Mouse (Mus musculus) E14TG2a.4 (cell line): ENCODE results near the gene Mrpl11.
A peak's percentile ranks its signal among the peaks of the same experiment; 100 is the strongest.
"Not testable (repeated sequence)": the region's sequence is repeated elsewhere in the genome, so short reads cannot be mapped to it uniquely, and the experiment has no call there.

Experiments
- H3K27me3 ChIP-seq: 2 replicates; pipeline ENCODE4 v1.6.1; 2014; ENCODE audit warnings: low read length, control low read depth; ENCODE audit not compliant: insufficient read depth
- H3K36me3 ChIP-seq: 2 replicates; pipeline ENCODE4 v1.6.1; 2014; ENCODE audit warnings: low read length, control low read depth; ENCODE audit not compliant: insufficient read depth
- H3K4me1 ChIP-seq: replicated peaks from 2 replicates; pipeline ENCODE4 v1.6.1; 2014; ENCODE audit warnings: low read depth, low read length, control low read depth
- H3K4me3 ChIP-seq: replicated peaks from 2 replicates; pipeline ENCODE4 v1.5.1; 2014; ENCODE audit warnings: mild to moderate bottlenecking, low read length
- H3K9me3 ChIP-seq: 2 replicates; pipeline ENCODE4 v1.6.1; 2014; ENCODE audit warnings: low read length, control low read depth
- CTCF ChIP-seq: conservative IDR thresholded peaks from 2 replicates; pipeline ENCODE4 v1.5.1; 2014; ENCODE audit warnings: low read length
- NANOG ChIP-seq: IDR thresholded peaks from 2 replicates; pipeline ENCODE4 v1.6.1; 2014; ENCODE audit warnings: borderline replicate concordance, low read length, mixed read lengths
- POU5F1 ChIP-seq: IDR thresholded peaks from 2 replicates; pipeline ENCODE4 v1.6.1; 2014; ENCODE audit warnings: low read length, borderline replicate concordance

The Mrpl11 gene

DNA sequence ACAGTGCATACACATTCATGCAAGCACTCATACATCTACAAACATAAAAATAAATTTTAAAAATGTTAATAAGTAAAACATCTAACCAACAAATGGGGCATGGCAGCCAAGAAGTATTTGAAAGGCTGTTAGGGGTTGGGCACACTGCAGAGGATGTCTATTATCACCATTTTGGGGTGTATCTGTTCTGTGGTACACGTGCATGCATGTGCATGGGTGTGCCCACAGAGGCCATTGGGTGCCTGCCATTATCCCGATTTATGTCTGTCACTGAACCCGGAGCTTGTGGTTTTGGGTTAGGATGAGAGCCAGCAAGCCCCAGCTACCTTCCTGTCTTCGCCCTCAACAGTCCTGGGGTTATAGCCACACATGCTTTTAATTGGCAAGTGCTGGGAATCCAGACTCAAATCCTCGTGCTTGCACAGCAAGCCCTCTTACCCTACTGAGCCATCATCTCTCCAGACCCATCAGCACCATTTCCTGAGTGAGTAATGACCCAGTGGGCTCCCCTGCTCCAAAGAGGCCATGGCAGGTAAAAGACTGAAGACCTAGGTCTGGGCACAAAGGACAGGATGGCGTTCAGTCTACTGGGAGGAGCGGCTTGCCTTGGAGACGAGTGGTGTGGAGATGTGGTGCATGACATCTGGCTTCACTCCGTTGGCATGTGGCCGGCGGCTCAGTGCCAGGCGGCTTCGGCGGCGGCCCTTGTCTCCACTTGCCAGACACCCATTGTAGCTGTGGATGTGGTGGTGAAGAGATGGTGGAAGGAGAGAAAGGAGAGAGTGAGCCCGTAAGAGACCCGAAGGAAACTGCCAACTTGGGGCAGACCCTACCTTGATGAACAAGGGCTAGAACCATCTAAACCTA lies 24.3 kb upstream of the Mrpl11 start:
- peaks cover 30% of the 10 kb centered on the region for H3K4me1 ChIP-seq
- no peaks in the 10 kb centered on the region; the same call in 1 of the 2 replicates for H3K36me3 ChIP-seq
- no peaks in the 10 kb centered on the region for H3K9me3 ChIP-seq
- peak overlapping the region; percentile 35 for H3K4me3 ChIP-seq
- peaks cover 25% of the 10 kb centered on the region for H3K27me3 ChIP-seq
- TF ChIP-seq CTCF = no peak
- no peak for TF ChIP-seq NANOG
- TF ChIP-seq POU5F1 = no peak

DNA sequence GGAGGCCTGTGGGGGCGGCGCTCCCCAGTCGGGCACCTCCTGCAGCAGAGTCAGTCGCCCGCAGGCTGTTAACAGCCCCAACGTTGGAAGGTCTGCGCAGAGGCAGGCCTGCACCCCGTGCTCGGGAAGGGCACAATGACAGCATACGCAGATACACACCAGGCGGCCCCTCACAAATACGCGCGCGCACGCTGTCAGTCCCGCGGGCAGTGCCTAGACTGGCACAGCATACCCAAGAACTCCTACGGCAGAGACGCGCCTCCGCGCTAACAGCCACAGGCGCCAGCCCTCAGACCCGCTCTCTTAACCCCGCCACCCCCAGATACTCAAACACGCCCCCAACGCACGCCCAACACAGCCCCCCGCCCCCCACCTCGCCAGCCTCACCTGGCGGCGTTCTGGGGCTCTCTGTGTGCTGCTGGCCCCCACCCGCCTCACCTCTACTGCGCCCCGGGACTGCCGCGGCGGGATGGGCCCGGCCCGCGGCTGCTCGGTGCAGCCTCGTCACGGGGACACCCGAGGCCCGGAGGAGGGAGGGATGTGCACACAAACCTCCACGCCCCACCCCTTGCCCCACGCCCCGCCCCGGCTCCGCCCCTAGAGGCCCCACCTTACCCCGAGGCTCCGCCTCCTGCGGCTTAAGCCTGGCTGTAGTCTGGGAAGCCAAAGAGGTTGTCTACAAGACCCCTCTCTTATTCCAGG lies 19.2 kb upstream of the Mrpl11 start, which contains the start of gene Peli3:
Peli3 (minus strand) TSS at position 577 of the 702 bp plus-strand sequence.
- no peak for TF ChIP-seq POU5F1
- Histone ChIP-seq H3K9me3 (peaks cover 7% of the 10 kb centered on the region), H3K27me3 (peaks cover 23% of the 10 kb centered on the region), H3K4me3 (peak within 1 kb of the TSS; percentile 82), H3K36me3 (no peaks in the 10 kb centered on the region), H3K4me1 (peaks cover 55% of the 10 kb centered on the region)

DNA sequence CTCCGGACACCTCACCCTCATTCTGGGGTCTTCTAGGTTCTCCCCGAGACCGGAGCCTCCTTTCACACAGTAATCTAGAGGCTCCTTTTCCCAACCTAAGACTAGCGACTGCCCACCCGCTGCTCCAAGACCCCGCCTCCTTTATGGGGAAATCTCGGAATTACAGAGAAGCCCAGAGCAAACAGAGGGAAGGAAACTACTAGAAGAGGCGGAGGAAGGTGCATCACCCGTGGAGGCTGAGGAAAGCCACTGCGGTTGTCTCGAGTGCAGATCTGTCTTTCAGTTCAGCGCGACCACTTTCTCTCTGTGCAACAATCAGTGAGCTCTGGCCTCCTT lies 18.7 kb upstream of the Mrpl11 start:
- Histone ChIP-seq H3K9me3 (peaks cover 12% of the 10 kb centered on the region), H3K4me3 (peak overlapping the region; percentile 82), H3K27me3 (peaks cover 20% of the 10 kb centered on the region), H3K36me3 (no peaks in the 10 kb centered on the region), H3K4me1 (peaks cover 53% of the 10 kb centered on the region)
- TF ChIP-seq CTCF (no peak), POU5F1 (no peak), NANOG (no peak)

DNA sequence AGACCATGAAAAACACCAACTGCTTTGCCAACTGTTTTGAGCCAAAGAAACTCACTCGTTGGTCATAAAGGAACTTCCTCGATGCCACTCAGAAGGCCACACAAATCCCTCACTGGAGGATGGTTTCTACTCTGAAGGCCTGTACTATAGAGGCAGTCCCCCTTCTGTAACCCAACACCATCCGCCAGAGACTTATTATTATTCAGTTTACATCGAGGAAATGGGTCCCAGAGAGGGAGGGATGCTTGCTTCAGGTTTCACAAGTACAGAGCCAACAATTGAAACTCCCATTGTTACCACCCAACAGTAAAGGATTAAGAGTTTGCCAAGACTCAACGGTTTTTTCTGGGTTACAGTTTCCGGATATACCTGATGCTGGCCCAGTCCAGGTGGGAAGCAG lies 16.4 kb upstream of the Mrpl11 start:
- Histone ChIP-seq H3K4me3 (peak overlapping the region; percentile 60), H3K9me3 (peaks cover 29% of the 10 kb centered on the region), H3K36me3 (no peaks in the 10 kb centered on the region), H3K27me3 (peaks cover 13% of the 10 kb centered on the region), H3K4me1 (peaks cover 51% of the 10 kb centered on the region)
- TF ChIP-seq CTCF = no peak
- TF ChIP-seq POU5F1 = no peak
- TF ChIP-seq NANOG = no peak

DNA sequence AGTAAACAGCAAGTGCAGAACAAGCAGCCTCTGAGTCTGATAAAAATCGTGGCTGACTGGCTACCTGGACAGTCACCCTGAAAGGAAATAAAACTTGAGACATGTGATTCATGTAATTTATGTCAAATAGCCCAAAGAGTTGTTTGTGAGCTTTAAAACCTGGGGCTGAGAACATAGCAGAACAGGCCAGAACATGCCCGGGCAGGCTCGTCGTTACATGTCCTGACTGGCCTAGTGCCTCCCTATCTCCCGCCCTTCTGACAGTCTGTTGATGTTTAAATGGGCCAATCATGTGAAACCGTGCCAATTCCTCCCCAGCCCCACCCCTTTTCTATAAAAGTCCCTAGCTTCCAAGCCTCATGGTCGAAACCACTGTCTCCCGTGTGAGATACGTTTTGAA lies 13.3 kb upstream of the Mrpl11 start:
- Histone ChIP-seq H3K9me3 (peaks cover 29% of the 10 kb centered on the region), H3K4me1 (peaks cover 33% of the 10 kb centered on the region)
- not testable (repeated sequence) for H3K4me3 ChIP-seq, H3K27me3 ChIP-seq, H3K36me3 ChIP-seq

DNA sequence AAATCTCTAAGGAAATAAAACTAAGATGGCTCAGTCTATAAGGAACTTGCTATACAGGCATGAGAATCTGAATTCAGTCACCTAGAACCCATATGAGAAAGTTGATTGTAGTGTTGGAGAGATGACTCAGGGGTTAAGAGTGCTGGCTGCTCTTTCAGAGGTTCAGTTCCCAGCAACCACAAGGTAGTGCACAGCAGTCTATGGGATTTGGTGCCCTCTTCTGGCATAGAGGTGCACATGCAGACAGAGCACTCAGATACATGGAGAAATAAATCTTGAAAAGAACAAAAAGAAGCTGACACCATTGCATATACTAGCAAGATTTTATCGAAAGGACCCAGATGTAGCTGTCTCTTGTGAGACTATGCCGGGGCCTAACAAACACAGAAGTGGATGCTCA lies 6.3 kb downstream of the Mrpl11 start:
- H3K27me3 ChIP-seq = no peaks in the 10 kb centered on the region
- H3K9me3 ChIP-seq = no peaks in the 10 kb centered on the region
- peaks cover 17% of the 10 kb centered on the region for H3K4me1 ChIP-seq
- H3K36me3 ChIP-seq = peaks cover 34% of the 10 kb centered on the region
- H3K4me3 ChIP-seq = peak overlapping the region; percentile 55
- peak; percentile 75 for TF ChIP-seq CTCF
- TF ChIP-seq NANOG = no peak

DNA sequence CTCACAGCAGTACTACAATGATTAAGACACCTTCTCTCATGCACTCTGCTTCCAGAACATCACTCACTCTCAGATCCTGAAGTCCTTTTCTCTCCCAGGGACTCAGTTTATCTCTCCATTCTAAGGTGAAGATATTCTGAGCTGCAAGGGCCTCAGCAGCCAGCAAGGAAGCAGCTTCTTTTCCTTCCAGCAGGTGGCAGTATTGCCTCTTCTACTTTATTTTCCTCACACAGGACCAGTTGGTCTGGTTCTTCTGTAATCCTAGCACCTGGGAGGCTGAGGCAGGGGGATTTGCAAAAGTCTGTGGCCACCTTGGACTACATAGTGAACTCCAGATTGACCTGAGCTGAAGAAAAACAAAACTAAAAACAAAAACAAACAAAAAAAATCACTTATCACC lies 19.8 kb downstream of the Mrpl11 start:
- TF ChIP-seq NANOG (no peak), POU5F1 (no peak), CTCF (peak; percentile 92)
- peaks cover 30% of the 10 kb centered on the region for H3K4me1 ChIP-seq
- H3K27me3 ChIP-seq = peaks cover 42% of the 10 kb centered on the region
- no peaks in the 10 kb centered on the region for H3K9me3 ChIP-seq
- no peaks in the 10 kb centered on the region for H3K36me3 ChIP-seq
- H3K4me3 ChIP-seq = no peak overlapping the region

DNA sequence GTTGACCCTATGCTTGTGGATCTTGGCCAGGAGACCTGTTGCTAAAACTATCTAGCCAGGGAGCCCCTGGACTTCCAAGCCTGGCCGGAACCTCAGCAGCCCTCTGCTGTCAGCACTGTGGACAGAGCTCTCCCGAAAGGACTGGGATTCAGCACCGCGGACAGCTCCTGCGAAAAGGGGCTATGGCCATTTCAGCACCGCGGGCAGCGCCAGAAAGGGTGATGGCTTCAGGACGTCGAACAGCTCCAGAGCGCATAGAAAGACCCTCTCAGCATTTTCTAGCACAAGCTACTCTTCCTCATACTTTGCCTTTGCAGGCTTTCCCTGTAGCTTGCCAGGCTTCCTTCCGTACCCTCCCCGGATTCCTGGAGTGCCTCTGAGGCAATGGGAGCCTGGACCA lies 27.1 kb downstream of the Mrpl11 start:
- H3K4me3 ChIP-seq = peak overlapping the region; percentile 77; the same call in 1 of the 2 replicates
- peaks cover 48% of the 10 kb centered on the region for H3K4me1 ChIP-seq
- TF ChIP-seq POU5F1 (no peak), CTCF (no peak), NANOG (no peak)
- H3K27me3 ChIP-seq = peaks cover 98% of the 10 kb centered on the region
- no peaks in the 10 kb centered on the region for H3K36me3 ChIP-seq
- no peaks in the 10 kb centered on the region for H3K9me3 ChIP-seq
